Mouse (Mus musculus) G1E (cell line): ENCODE data around the gene Brwd1. TPM values are rescaled to one million over a fixed set of nuclear protein-coding genes. Genes with fewer than 3 reads are reported as not detected.
"Not testable (repeated sequence)": the region's sequence is repeated elsewhere in the genome, so short reads cannot be mapped to it uniquely, and the experiment has no call there.

Experiments
- ATAC-seq: 2 replicates; pipeline ENCODE4 v1.8.0; 2016; ENCODE audit warnings: mild to moderate bottlenecking; ENCODE audit not compliant: insufficient number of reproducible peaks, poor library complexity, low FRiP score, severe bottlenecking; ENCODE audit errors: extremely low read depth
- DNase-seq: peaks from one replicate; pipeline ENCODE4 v3.0.0; 2012; ENCODE audit warnings: low spot score
- H3K27me3 ChIP-seq: 2 replicates; pipeline ENCODE4 v1.6.1; 2012; ENCODE audit warnings: mild to moderate bottlenecking, low read length, inconsistent platforms; ENCODE audit not compliant: insufficient read depth
- H3K36me3 ChIP-seq: replicated peaks from 2 replicates; pipeline ENCODE3; 2012; ENCODE audit warnings: mild to moderate bottlenecking, inconsistent platforms
- H3K4me1 ChIP-seq: 2 replicates; pipeline ENCODE4 v1.6.1; 2012; ENCODE audit warnings: low read depth, low read length, inconsistent platforms, mixed read lengths; ENCODE audit not compliant: insufficient read depth
- H3K4me3 ChIP-seq: 2 replicates; pipeline ENCODE4 v1.5.1; 2012; ENCODE audit warnings: low read depth, mild to moderate bottlenecking, inconsistent platforms, low read length, moderate library complexity, mixed read lengths
- H3K9me3 ChIP-seq: replicated peaks from 2 replicates; pipeline ENCODE4 v1.6.1; 2012; ENCODE audit warnings: inconsistent platforms
- CTCF ChIP-seq: IDR thresholded peaks from 2 replicates; pipeline ENCODE4 v1.5.1; 2012; ENCODE audit warnings: low read depth, low read length, inconsistent platforms, mixed read lengths
- GATA1 ChIP-seq: IDR thresholded peaks from 2 replicates; pipeline ENCODE4 v1.6.1; 2012; ENCODE audit warnings: borderline replicate concordance, low read length, inconsistent platforms, mixed read lengths
- GATA2 ChIP-seq: IDR thresholded peaks from 2 replicates; pipeline ENCODE4 v1.6.1; 2012; ENCODE audit warnings: low read depth, low read length, inconsistent platforms, borderline replicate concordance
- POLR2AphosphoS5 ChIP-seq: IDR thresholded peaks from 2 replicates; pipeline ENCODE4 v1.6.1; 2012; ENCODE audit warnings: low read depth, low read length, inconsistent platforms; ENCODE audit not compliant: insufficient replicate concordance
- TAL1 ChIP-seq: conservative IDR thresholded peaks from 2 replicates; pipeline ENCODE4 v1.6.1; 2012; ENCODE audit warnings: low read depth, low read length, inconsistent platforms, mixed read lengths
- polyA plus RNA-seq: library from polyadenylated mRNA; stranded (reverse); fragments of >175 nt; gene quantifications from 2 replicates; pipeline ENCODE4 v1.2.3, GENCODE M21; 2012
- total RNA-seq, 2 experiments: library from RNA; stranded (forward) in 1 of 2; stranded (reverse) in 1 of 2; fragments of 200-1000 nt in 1 of 2; fragments of >200 nt in 1 of 2; fragmentation: Nextera tagmentation in 1 of 2; gene quantifications; 2 replicates each; pipeline ENCODE4 v1.2.3; 2014 to 2017

Brwd1 gene
- total and polyA plus RNA-seq, 3 experiments = 9.0 to 68.7 (median 64.9) TPM

- DNase-seq (no peak), ATAC-seq (no peak)
- H3K36me3 ChIP-seq = peaks cover 93% of the 10 kb centered on the region
Measured at GRCm38 (mm10) chr16:96030476-96031102, 51.7 kb downstream of the Brwd1 start.

GRCm38 (mm10) chr16:96026256-96026655 lies 56.1 kb downstream of the Brwd1 start:
- Histone ChIP-seq H3K36me3 (peaks cover 80% of the 10 kb centered on the region), H3K9me3 (no peaks in the 10 kb centered on the region), H3K27me3 (no peaks in the 10 kb centered on the region), H3K4me1 (no peaks in the 10 kb centered on the region), H3K4me3 (no peak overlapping the region)
- DNase-seq (no peak), ATAC-seq (no peak)
- TF ChIP-seq GATA1 (no peak), POLR2AphosphoS5 (no peak), CTCF (no peak), TAL1 (no peak), GATA2 (no peak)

More at GRCm38 (mm10) chr16:96030476-96031102, 51.7 kb downstream of the Brwd1 start:
- Histone ChIP-seq H3K4me3 (no peak overlapping the region), H3K4me1 (peaks cover 4% of the 10 kb centered on the region; the same call in 1 of the 2 replicates), H3K9me3 (no peaks in the 10 kb centered on the region), H3K27me3 (no peaks in the 10 kb centered on the region)
- TF ChIP-seq CTCF = no peak
- TF ChIP-seq GATA1 = no peak
- TF ChIP-seq TAL1 = no peak

- TF ChIP-seq GATA2 (no peak), TAL1 (no peak), GATA1 (no peak), POLR2AphosphoS5 (no peak), CTCF (no peak)
- H3K4me1 ChIP-seq = no peaks in the 10 kb centered on the region
- H3K4me3 ChIP-seq = no peak overlapping the region
- no peaks in the 10 kb centered on the region for H3K27me3 ChIP-seq
- H3K9me3 ChIP-seq = no peaks in the 10 kb centered on the region
- no peak for ATAC-seq
- no peak for DNase-seq
- peaks cover 78% of the 10 kb centered on the region for H3K36me3 ChIP-seq
Measured at GRCm38 (mm10) chr16:96025244-96025643, 57.1 kb downstream of the Brwd1 start.

- Histone ChIP-seq H3K9me3 (no peaks in the 10 kb centered on the region), H3K4me3 (no peak overlapping the region), H3K4me1 (no peaks in the 10 kb centered on the region), H3K27me3 (no peaks in the 10 kb centered on the region), H3K36me3 (peaks cover 80% of the 10 kb centered on the region)
- no peak for TF ChIP-seq POLR2AphosphoS5
- no peak for TF ChIP-seq TAL1
- no peak for TF ChIP-seq GATA2
- no peak for TF ChIP-seq CTCF
- no peak for TF ChIP-seq GATA1
- DNase-seq (no peak), ATAC-seq (no peak)
Measured at GRCm38 (mm10) chr16:96021045-96021444, 61.3 kb downstream of the Brwd1 start.

GRCm38 (mm10) chr16:96009124-96009523 lies 73.2 kb downstream of the Brwd1 start:
- not testable (repeated sequence) for H3K9me3 ChIP-seq, H3K4me3 ChIP-seq, ATAC-seq, DNase-seq, H3K4me1 ChIP-seq, H3K27me3 ChIP-seq
- peaks cover 27% of the 10 kb centered on the region for H3K36me3 ChIP-seq

GRCm38 (mm10) chr16:96004278-96004677 lies 78.0 kb downstream of the Brwd1 start:
- H3K4me3 ChIP-seq, DNase-seq, H3K4me1 ChIP-seq, H3K9me3 ChIP-seq, H3K27me3 ChIP-seq, ATAC-seq: not testable (repeated sequence)
- peaks cover 41% of the 10 kb centered on the region for H3K36me3 ChIP-seq

GRCm38 (mm10) chr16:95999291-95999690 lies 83.0 kb downstream of the Brwd1 start:
- no peaks in the 10 kb centered on the region for H3K9me3 ChIP-seq
- DNase-seq = no peak
- no peak overlapping the region for H3K4me3 ChIP-seq
- ATAC-seq = no peak; the same call in 1 of the 2 replicates
- TF ChIP-seq CTCF (no peak), GATA1 (no peak), TAL1 (no peak), POLR2AphosphoS5 (no peak), GATA2 (no peak)
- no peaks in the 10 kb centered on the region for H3K4me1 ChIP-seq
- peaks cover 72% of the 10 kb centered on the region for H3K36me3 ChIP-seq
- no peaks in the 10 kb centered on the region for H3K27me3 ChIP-seq
